8 mouse cellular contexts compared by ENCODE assay signal in the genomic region with DNA sequence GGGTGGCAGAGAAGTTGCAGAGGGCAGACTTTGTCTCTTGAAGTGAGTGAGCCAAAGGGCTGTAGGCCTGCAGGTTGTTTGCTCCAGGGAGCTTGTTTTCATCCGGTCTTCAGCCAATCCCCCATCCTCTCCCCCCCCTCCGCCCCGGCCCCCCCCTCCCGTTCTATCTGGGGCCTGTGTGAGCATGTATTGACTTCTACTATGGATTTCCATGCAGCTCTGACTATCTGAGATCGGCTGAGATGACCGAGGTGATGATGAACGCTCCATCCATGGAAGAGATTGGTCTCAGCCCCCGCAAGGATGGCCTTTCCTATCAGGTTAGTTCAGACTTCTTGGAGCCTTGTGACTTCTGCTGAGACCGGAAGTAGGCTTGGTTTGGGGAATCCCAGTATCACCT. TPM values are rescaled to one million over a fixed set of nuclear protein-coding genes. Genes with fewer than 3 reads are reported as not detected.
DNase-seq lines count a peak whose midpoint lies in the region; ATAC-seq and TF ChIP-seq lines count a peak whose summit lies in the region.

No protein-coding gene starts in this region.

- no peak for TF ChIP-seq POLR2A in spleen, adult 2 months (IDR thresholded peaks at IDR 0.05; ENCODE audit: low read depth, low read length)

- peak overlapping the region; percentile 48 for H3K27ac ChIP-seq in spleen, adult 2 months (ENCODE audit: insufficient read depth, low read length)
- no peak overlapping the region for H3K27ac ChIP-seq in limb, embryonic 13.5 days
- H3K27ac ChIP-seq in stomach, postnatal 0 days (replicated peaks), result no peak overlapping the region

- no peak for ATAC-seq in CD4-positive, CD25-positive, alpha-beta regulatory T cell, adult 4 months
- ATAC-seq in limb, embryonic 13.5 days (ENCODE audit: low FRiP score, low read depth), result no peak
- ATAC-seq in stomach, postnatal 0 days (ENCODE audit: low FRiP score, low TSS enrichment), result no peak
- no peak for ATAC-seq in frontal cortex, adult (ENCODE audit: low TSS enrichment)

- H3K9ac ChIP-seq in limb, embryonic 13.5 days, result no peak overlapping the region
- no peak overlapping the region for H3K9ac ChIP-seq in stomach, postnatal 0 days (ENCODE audit: low read length)

- no peak for TF ChIP-seq CTCF in spleen, adult 2 months (IDR thresholded peaks at IDR 0.05; ENCODE audit: extremely low read depth, insufficient read depth, insufficient read length, insufficient replicate concordance)
- TF ChIP-seq CTCF in stomach, postnatal 0 days (IDR thresholded peaks at IDR 0.05; ENCODE audit: low read depth), result no peak

- TF ChIP-seq EP300 in stomach, postnatal 0 days (optimal IDR thresholded peaks at IDR 0.05), result no peak

- peak; percentile 56 for DNase-seq in CD4-positive, CD25-positive, alpha-beta regulatory T cell, adult 2 months (ENCODE audit: low read depth, low spot score)
- DNase-seq in spleen, adult 2 months (ENCODE audit: low read depth in 1 of 2, low spot score in 2 of 2), result no peak
- DNase-seq in spleen, postnatal 14 days (ENCODE audit: low spot score in 2 of 2), result no peak
- no peak for DNase-seq in stomach, postnatal 0 days (ENCODE audit: low spot score)
- DNase-seq in embryo, embryonic 11 days, result no peak

- H3K4me1 ChIP-seq in spleen, adult 2 months (ENCODE audit: control insufficient read depth, insufficient read depth, insufficient read length), result peaks cover 35% of the 10 kb centered on the region; the same call in 1 of the 2 replicates
- H3K4me1 ChIP-seq in limb, embryonic 13.5 days, result peaks cover 64% of the 10 kb centered on the region
- H3K4me1 ChIP-seq in stomach, postnatal 0 days (replicated peaks; ENCODE audit: control insufficient read depth, insufficient read depth), result peaks cover 4% of the 10 kb centered on the region; the same call in 1 of the 2 replicates

- peaks cover 40% of the 10 kb centered on the region for H3K36me3 ChIP-seq in spleen, adult 2 months (ENCODE audit: control insufficient read depth, insufficient read depth, low read length)
- peaks cover 45% of the 10 kb centered on the region for H3K36me3 ChIP-seq in limb, embryonic 13.5 days
- peaks cover 8% of the 10 kb centered on the region for H3K36me3 ChIP-seq in stomach, postnatal 0 days (ENCODE audit: control insufficient read depth, insufficient read depth, low read length)

- peak overlapping the region; percentile 34 for H3K4me3 ChIP-seq in spleen, adult 2 months (ENCODE audit: extremely low read depth, insufficient read depth, insufficient read length)
- peak overlapping the region; percentile 28; the same call in 1 of the 2 replicates for H3K4me3 ChIP-seq in limb, embryonic 13.5 days
- peak overlapping the region; percentile 19; the same call in 1 of the 2 replicates for H3K4me3 ChIP-seq in stomach, postnatal 0 days (ENCODE audit: low read depth, low read length)

- H3K27me3 ChIP-seq in spleen, adult 2 months (ENCODE audit: control insufficient read depth, insufficient read depth, low read length), result no peaks in the 10 kb centered on the region
- H3K27me3 ChIP-seq in limb, embryonic 13.5 days, result peaks cover 9% of the 10 kb centered on the region; the same call in 1 of the 2 replicates
- H3K27me3 ChIP-seq in stomach, postnatal 0 days (ENCODE audit: control insufficient read depth, insufficient read depth, low read length), result no peaks in the 10 kb centered on the region

- WGBS in spleen, adult 2 months, result 80% methylated on average over 9 of the region's 9 CpGs
- 70% methylated on average over 7 of the region's 9 CpGs for WGBS in limb, embryonic 13.5 days
- WGBS in stomach, postnatal 0 days, result 51% methylated on average over 9 of the region's 9 CpGs

- H3K9me3 ChIP-seq in limb, embryonic 13.5 days, result no peaks in the 10 kb centered on the region
- no peaks in the 10 kb centered on the region for H3K9me3 ChIP-seq in stomach, postnatal 0 days (ENCODE audit: control insufficient read depth, low read length)

- peak overlapping the region; percentile 51 for H3K4me2 ChIP-seq in limb, embryonic 13.5 days (replicated peaks)
- peak overlapping the region; percentile 37 for H3K4me2 ChIP-seq in stomach, postnatal 0 days (replicated peaks; ENCODE audit: low read depth)

RNA-seq across cellular contexts. Expression of a gene that starts 2.9 kb away (rescaled TPM):
- 10 to 100 TPM; 22.7 to 38.5 TPM for polyA plus RNA-seq in CD4-positive, CD25-positive, alpha-beta regulatory T cell, adult 4 months (2017; shearing (Covaris generic))
- 171 and 212 TPM in 2 replicates for polyA plus RNA-seq in spleen, adult 2 months (2012; rRNA removed)
- polyA plus RNA-seq in limb, embryonic 13.5 days (2015; fragmentation: Nextera tagmentation; extraction: Ambion mirVana), result 3.2 and 3.5 TPM in 2 replicates
- polyA plus RNA-seq in stomach, postnatal 0 days (2015; fragmentation: Nextera tagmentation; extraction: Ambion mirVana), result 2.0 and 2.7 TPM in 2 replicates
